Mouse (Mus musculus) liver, adult 2 months (tissue): ENCODE results near the gene Swi5.

Experiments
- CTCF ChIP-seq: fragments of 200-500 bp; IDR thresholded peaks from 2 replicates; pipeline ENCODE4 v1.5.1; 2011; ENCODE audit warnings: low read depth, low read length, control low read depth
- POLR2A ChIP-seq: fragments of 200-500 bp; IDR thresholded peaks from 2 replicates; pipeline ENCODE4 v1.6.1; 2011; ENCODE audit warnings: low read length, control low read depth; ENCODE audit not compliant: insufficient read depth; ENCODE audit errors: extremely low read depth

GRCm38 (mm10) chr2:32321591-32322298 lies 33.9 kb upstream of the Swi5 start:
- no peak for TF ChIP-seq CTCF
- TF ChIP-seq POLR2A, result no peak
